Mouse (Mus musculus) CH12.LX (cell line): ENCODE measurements around the gene Gli3. TPM values are rescaled to one million over a fixed set of nuclear protein-coding genes. Genes with fewer than 3 reads are reported as not detected.

Experiments
- DNase-seq: peaks from one replicate; pipeline ENCODE4 v3.0.0-alpha.2; 2013; ENCODE audit errors: extremely low read depth
- H3K27ac ChIP-seq: 2 replicates; pipeline ENCODE4 v1.5.1; 2012; ENCODE audit warnings: low read depth, mild to moderate bottlenecking, control low read depth, moderate library complexity; ENCODE audit not compliant: insufficient read depth
- H3K27me3 ChIP-seq: replicated peaks from 2 replicates; pipeline ENCODE3; 2012; ENCODE audit warnings: inconsistent platforms
- H3K36me3 ChIP-seq, 2 experiments: replicated peaks in 1 of 2; 2 replicates each; pipeline versions ENCODE3 to v1.6.1; 2012; ENCODE audit warnings: inconsistent platforms in 1 of 2, low read length in 1 of 2, mild to moderate bottlenecking in 1 of 2, mixed read lengths in 1 of 2, moderate library complexity in 1 of 2; ENCODE audit not compliant: control insufficient read depth in 1 of 2, insufficient read depth in 1 of 2
- H3K4me1 ChIP-seq, 2 experiments: 2 replicates each; pipeline ENCODE4 v1.6.1; 2012; ENCODE audit warnings: inconsistent platforms in 1 of 2, moderate library complexity in 1 of 2; ENCODE audit not compliant: insufficient read depth in 2 of 2, control insufficient read depth in 1 of 2
- H3K4me2 ChIP-seq: 2 replicates; pipeline ENCODE4 v1.6.1; 2012; ENCODE audit warnings: low read depth, mild to moderate bottlenecking, control low read depth; ENCODE audit not compliant: poor library complexity, insufficient read depth, severe bottlenecking
- H3K4me3 ChIP-seq, 3 experiments: fragments of 150-350 bp in 1 of 3; sonication (generic) in 1 of 3; replicated peaks in 1 of 3; 2 replicates each; pipeline versions ENCODE3 to v1.5.1; 2011 to 2012; ENCODE audit warnings: low read depth in 2 of 3, low read length in 2 of 3, mild to moderate bottlenecking in 2 of 3, moderate library complexity in 2 of 3, control low read depth in 1 of 3, improper control_type of control experiment in 1 of 3, inconsistent platforms in 1 of 3, mixed read lengths in 1 of 3; ENCODE audit not compliant: poor library complexity in 1 of 3
- H3K79me2 ChIP-seq: replicated peaks from 2 replicates; pipeline ENCODE4 v1.6.1; 2012; ENCODE audit warnings: mild to moderate bottlenecking, moderate library complexity; ENCODE audit not compliant: control insufficient read depth, poor library complexity, insufficient read depth, severe bottlenecking; ENCODE audit errors: extremely low read depth
- H3K9ac ChIP-seq: 2 replicates; pipeline ENCODE4 v1.6.1; 2012; ENCODE audit warnings: low read depth, mild to moderate bottlenecking, control low read depth, moderate library complexity; ENCODE audit not compliant: insufficient read depth
- H3K9me3 ChIP-seq: replicated peaks from 2 replicates; pipeline ENCODE3; 2012; ENCODE audit warnings: low read length, inconsistent platforms, mixed read lengths
- CHD1 ChIP-seq: IDR thresholded peaks from 2 replicates; pipeline ENCODE4 v1.6.1; 2012; ENCODE audit warnings: low read depth, low read length, improper control_type of control experiment, inconsistent platforms
- CHD2 ChIP-seq: IDR thresholded peaks from 2 replicates; pipeline ENCODE4 v1.6.1; 2011; ENCODE audit warnings: low read length, improper control_type of control experiment
- ELF1 ChIP-seq: IDR thresholded peaks from 2 replicates; pipeline ENCODE4 v1.6.1; 2014; ENCODE audit warnings: low read depth, mild to moderate bottlenecking, inconsistent platforms, low read length, improper control_type of control experiment
- EP300 ChIP-seq: IDR thresholded peaks from 2 replicates; pipeline ENCODE4 v1.6.1; 2011; ENCODE audit warnings: low read length, improper control_type of control experiment
- IRF4 ChIP-seq: IDR thresholded peaks from 2 replicates; pipeline ENCODE4 v1.6.1; 2014; ENCODE audit warnings: low read depth, mild to moderate bottlenecking, inconsistent platforms, low read length, improper control_type of control experiment
- JUND ChIP-seq: conservative IDR thresholded peaks from 2 replicates; pipeline ENCODE4 v1.6.1; 2011; ENCODE audit warnings: low read depth, low read length, improper control_type of control experiment
- MAFK ChIP-seq: IDR thresholded peaks from 2 replicates; pipeline ENCODE4 v1.6.1; 2011; ENCODE audit warnings: low read length, improper control_type of control experiment; ENCODE audit not compliant: insufficient replicate concordance
- MAX ChIP-seq: IDR thresholded peaks from 2 replicates; pipeline ENCODE4 v1.6.1; 2011; ENCODE audit warnings: low read length, improper control_type of control experiment
- MAZ ChIP-seq: IDR thresholded peaks from 2 replicates; pipeline ENCODE4 v1.6.1; 2012; ENCODE audit warnings: low read depth, mild to moderate bottlenecking, inconsistent platforms, low read length, improper control_type of control experiment, moderate library complexity
- MEF2A ChIP-seq: IDR thresholded peaks from 2 replicates; pipeline ENCODE4 v1.6.1; 2014; ENCODE audit warnings: low read depth, mild to moderate bottlenecking, inconsistent platforms, low read length, improper control_type of control experiment, borderline replicate concordance
- MXI1 ChIP-seq: IDR thresholded peaks from 2 replicates; pipeline ENCODE4 v1.6.1; 2011; ENCODE audit warnings: mild to moderate bottlenecking, low read depth, low read length, improper control_type of control experiment
- NRF1 ChIP-seq: IDR thresholded peaks from 2 replicates; pipeline ENCODE4 v1.6.1; 2014; ENCODE audit warnings: low read depth, mild to moderate bottlenecking, inconsistent platforms, low read length, improper control_type of control experiment, moderate library complexity
- POLR2A ChIP-seq: IDR thresholded peaks from 2 replicates; pipeline ENCODE4 v1.6.1; 2011; ENCODE audit warnings: low read depth, mild to moderate bottlenecking, improper control_type of control experiment, low read length
- POLR2AphosphoS2 ChIP-seq: IDR thresholded peaks from 2 replicates; pipeline ENCODE4 v1.6.1; 2011; ENCODE audit warnings: low read depth, low read length, improper control_type of control experiment
- SIN3A ChIP-seq: IDR thresholded peaks from 2 replicates; pipeline ENCODE4 v1.6.1; 2012; ENCODE audit warnings: low read length, improper control_type of control experiment, inconsistent platforms
- UBTF ChIP-seq: IDR thresholded peaks from 2 replicates; pipeline ENCODE4 v1.6.1; 2012; ENCODE audit warnings: low read depth, mild to moderate bottlenecking, inconsistent platforms, low read length, improper control_type of control experiment, moderate library complexity
- USF2 ChIP-seq: conservative IDR thresholded peaks from 2 replicates; pipeline ENCODE4 v1.6.1; 2011; ENCODE audit warnings: low read depth, low read length, improper control_type of control experiment
- ZC3H11A ChIP-seq: IDR thresholded peaks from 2 replicates; pipeline ENCODE4 v1.6.1; 2012; ENCODE audit warnings: low read depth, mild to moderate bottlenecking, inconsistent platforms, low read length, improper control_type of control experiment
- ZKSCAN1 ChIP-seq: IDR thresholded peaks from 2 replicates; pipeline ENCODE4 v1.6.1; 2012; ENCODE audit warnings: low read depth, inconsistent platforms, low read length, improper control_type of control experiment, borderline replicate concordance
- ZMIZ1 ChIP-seq: IDR thresholded peaks from 2 replicates; pipeline ENCODE4 v1.6.1; 2012; ENCODE audit warnings: low read depth, mild to moderate bottlenecking, inconsistent platforms, low read length, improper control_type of control experiment
- dilution Hi-C: fragments of 300-500 bp; cut with MboI; formaldehyde crosslinking; loops from 2 replicates; pipeline ENCODE4 v1.14.3; 2020; ENCODE audit warnings: low sequenced_read_pairs; ENCODE audit not compliant: extremely low pct_unique_long_range_greater_than_20kb, extremely low pct_ligation_motif_present
- in situ Hi-C: fragments of 300-500 bp; cut with MboI; formaldehyde crosslinking; loops from 3 replicates; pipeline ENCODE4 v1.14.3; 2019; ENCODE audit warnings: low sequenced_read_pairs, low pct_ligation_motif_present, low pct_unique_long_range_greater_than_20kb, mixed read lengths
- polyA plus RNA-seq: library from polyadenylated mRNA; unstranded; fragments of >175 nt; gene quantifications from 2 replicates; pipeline ENCODE4 v1.2.1, GENCODE M21; 2012; ENCODE audit warnings: low read depth; ENCODE audit not compliant: insufficient read length
- total RNA-seq, 2 experiments: library from RNA; depleted of rRNA; stranded (reverse); fragments of 300-350 nt in 1 of 2; fragments of >200 nt in 1 of 2; gene quantifications; 2 replicates each; pipeline ENCODE4 v1.2.3; 2012 to 2014

Gli3 gene
- total and polyA plus RNA-seq, 3 experiments = not detected

GRCm38 (mm10) chr13:15472712-15473111 is 9.7 kb downstream of the Gli3 start:
- Histone ChIP-seq H3K9me3 (no peaks in the 10 kb centered on the region), H3K27ac (no peak overlapping the region), H3K4me3 (no peak overlapping the region), H3K4me1 (no peaks in the 10 kb centered on the region), H3K4me2 (no peak overlapping the region), H3K79me2 (no peaks in the 10 kb centered on the region), H3K9ac (no peak overlapping the region), H3K36me3 (no peaks in the 10 kb centered on the region), H3K27me3 (no peaks in the 10 kb centered on the region)
- TF ChIP-seq ZMIZ1 (no peak), POLR2A (no peak), ZC3H11A (no peak)
- no peak for DNase-seq
- dilution Hi-C loops = no loop called here
- in situ Hi-C loops = no loop called here

GRCm38 (mm10) chr13:15474393-15474792 is 11.4 kb downstream of the Gli3 start:
- in situ Hi-C loops = no loop called here
- no peak overlapping the region for H3K4me2 ChIP-seq
- no peak overlapping the region for H3K9ac ChIP-seq
- no peaks in the 10 kb centered on the region for H3K27me3 ChIP-seq
- TF ChIP-seq IRF4 (no peak), JUND (no peak), SIN3A (no peak), EP300 (no peak), ZKSCAN1 (no peak), MAZ (no peak), MEF2A (no peak), CHD1 (no peak), MXI1 (no peak), CHD2 (no peak), MAX (no peak), NRF1 (no peak), POLR2AphosphoS2 (no peak), ELF1 (no peak), USF2 (no peak), ZC3H11A (no peak), UBTF (no peak), MAFK (no peak)
- H3K9me3 ChIP-seq = no peaks in the 10 kb centered on the region
- DNase-seq = no peak
- H3K79me2 ChIP-seq = no peaks in the 10 kb centered on the region
- no peak overlapping the region for H3K27ac ChIP-seq
- dilution Hi-C loops = no loop called here
- H3K36me3 ChIP-seq = no peaks in the 10 kb centered on the region
- no peaks in the 10 kb centered on the region for H3K4me1 ChIP-seq
- no peak overlapping the region for H3K4me3 ChIP-seq
